In genomic region chr19:34523106-34523725, GRCm38 (mm10) we compare ENCODE assay signal across 23 mouse cellular contexts. TPM values are rescaled to one million over a fixed set of nuclear protein-coding genes. Genes with fewer than 3 reads are reported as not detected.
DNase-seq lines count a peak whose midpoint lies in the region; ATAC-seq and TF ChIP-seq lines count a peak whose summit lies in the region.
"Had no signal": no experiment of that assay in that cellular context is flagged by ENCODE, and none has a peak within 500 bp of the region (broad histone marks: within the 10 kb centered on the region; RNA-seq: fewer than 3 reads in every experiment).

No protein-coding gene starts in this region.

- no peak overlapping the region for H3K4me2 ChIP-seq in kidney, embryonic 16.5 days (replicated peaks; ENCODE audit: low read depth, low read length)
- H3K4me2 ChIP-seq in midbrain, embryonic 11.5 days, result no peak overlapping the region
- H3K4me2 ChIP-seq in midbrain, embryonic 15.5 days, result no peak overlapping the region
- H3K4me2 ChIP-seq: forebrain, embryonic 15.5 days; heart, embryonic 13.5 days; hindbrain, embryonic 13.5 days; liver, embryonic 11.5 days; stomach, embryonic 15.5 days had no signal

- no peak for TF ChIP-seq POLR2A in cortical plate, adult 2 months (IDR thresholded peaks at IDR 0.05; ENCODE audit: extremely low read depth, insufficient read depth, low read length)

- DNase-seq in kidney, adult 8-10 months, result peak; percentile 60 to 68
- peak; percentile 26 for DNase-seq in midbrain, embryonic 11.5 days (ENCODE audit: low spot score, missing footprints)
- DNase-seq in adipocyte (ENCODE audit: low spot score), result no peak
- DNase-seq in cerebellum, adult 18-20 months, result no peak
- DNase-seq: adrenal gland, postnatal 10 days; cerebellum, adult 9-11 months; gastrocnemius, postnatal 10 days; heart, postnatal 14 days; lung, adult 18-20 months; lung, postnatal 36 days; right cerebral cortex, postnatal 4 days; thymus, postnatal 25 days had no signal

- H3K27ac ChIP-seq in kidney, embryonic 16.5 days (ENCODE audit: low read length), result no peak overlapping the region
- H3K27ac ChIP-seq in midbrain, embryonic 11.5 days (ENCODE audit: low read depth, low read length), result no peak overlapping the region
- H3K27ac ChIP-seq in midbrain, embryonic 15.5 days, result no peak overlapping the region
- peak overlapping the region; percentile 86; the same call in 1 of the 2 replicates for H3K27ac ChIP-seq in cortical plate, adult 2 months (ENCODE audit: insufficient read depth, low read length)
- H3K27ac ChIP-seq: embryonic facial prominence, embryonic 10.5 days; forebrain, embryonic 15.5 days; heart, embryonic 13.5 days; hindbrain, embryonic 13.5 days; kidney, postnatal 0 days; stomach, embryonic 15.5 days had no signal

- TF ChIP-seq CTCF in cortical plate, adult 2 months (IDR thresholded peaks at IDR 0.05; ENCODE audit: extremely low read depth, insufficient read depth, low read length), result no peak

- H3K36me3 ChIP-seq in kidney, embryonic 16.5 days (ENCODE audit: insufficient read depth, low read length), result 0 out of 2 replicates have a peak, but pooled peaks cover 10% of the 10 kb centered on the region
- H3K36me3 ChIP-seq in midbrain, embryonic 11.5 days (ENCODE audit: control insufficient read depth, insufficient read depth, low read length), result no peaks in the 10 kb centered on the region; the same call in 1 of the 2 replicates
- H3K36me3 ChIP-seq in midbrain, embryonic 15.5 days (replicated peaks), result no peaks in the 10 kb centered on the region
- H3K36me3 ChIP-seq: forebrain, embryonic 15.5 days had no signal

- no peak overlapping the region for H3K4me3 ChIP-seq in kidney, embryonic 16.5 days (ENCODE audit: low read length)
- H3K4me3 ChIP-seq in midbrain, embryonic 11.5 days (ENCODE audit: low read depth, low read length), result no peak overlapping the region
- no peak overlapping the region for H3K4me3 ChIP-seq in midbrain, embryonic 15.5 days
- H3K4me3 ChIP-seq in cortical plate, adult 2 months (ENCODE audit: insufficient read depth, low read length), result no peak overlapping the region
- H3K4me3 ChIP-seq: embryonic facial prominence, embryonic 10.5 days; forebrain, embryonic 15.5 days; heart, embryonic 13.5 days; hindbrain, embryonic 13.5 days; stomach, embryonic 15.5 days had no signal

- H3K27me3 ChIP-seq in kidney, embryonic 16.5 days (ENCODE audit: insufficient read depth, low read length), result no peaks in the 10 kb centered on the region
- H3K27me3 ChIP-seq in midbrain, embryonic 11.5 days (ENCODE audit: control insufficient read depth, insufficient read depth, low read length), result no peaks in the 10 kb centered on the region
- no peaks in the 10 kb centered on the region for H3K27me3 ChIP-seq in midbrain, embryonic 15.5 days (replicated peaks)
- H3K27me3 ChIP-seq: forebrain, embryonic 15.5 days; heart, embryonic 13.5 days; hindbrain, embryonic 13.5 days; stomach, embryonic 15.5 days had no signal

- H3K9ac ChIP-seq in kidney, embryonic 16.5 days (replicated peaks; ENCODE audit: low read length), result no peak overlapping the region
- H3K9ac ChIP-seq in midbrain, embryonic 11.5 days (ENCODE audit: low read length), result no peak overlapping the region
- H3K9ac ChIP-seq in midbrain, embryonic 15.5 days, result no peak overlapping the region
- H3K9ac ChIP-seq: forebrain, embryonic 15.5 days; heart, embryonic 13.5 days; hindbrain, embryonic 13.5 days; stomach, embryonic 15.5 days had no signal

- no peaks in the 10 kb centered on the region for H3K9me3 ChIP-seq in kidney, embryonic 16.5 days (ENCODE audit: low read length)
- H3K9me3 ChIP-seq in midbrain, embryonic 11.5 days (ENCODE audit: control insufficient read depth, low read length), result no peaks in the 10 kb centered on the region
- H3K9me3 ChIP-seq in midbrain, embryonic 15.5 days, result no peaks in the 10 kb centered on the region
- H3K9me3 ChIP-seq: embryonic facial prominence, embryonic 10.5 days; forebrain, embryonic 15.5 days; heart, embryonic 13.5 days; hindbrain, embryonic 13.5 days; stomach, embryonic 15.5 days had no signal

- H3K4me1 ChIP-seq in kidney, embryonic 16.5 days (ENCODE audit: insufficient read depth, low read length), result peaks cover 7% of the 10 kb centered on the region
- peaks cover 3% of the 10 kb centered on the region; the same call in 1 of the 2 replicates for H3K4me1 ChIP-seq in midbrain, embryonic 11.5 days (ENCODE audit: control insufficient read depth, insufficient read depth, low read length)
- peaks cover 13% of the 10 kb centered on the region for H3K4me1 ChIP-seq in midbrain, embryonic 15.5 days
- H3K4me1 ChIP-seq in cortical plate, adult 2 months (ENCODE audit: control insufficient read depth, insufficient read depth, low read length), result peaks cover 7% of the 10 kb centered on the region; the same call in 1 of the 2 replicates

- WGBS in kidney, embryonic 16.5 days, result 88% methylated on average over 12 of the region's 12 CpGs
- 92% methylated on average over 12 of the region's 12 CpGs for WGBS in midbrain, embryonic 11.5 days
- WGBS in midbrain, embryonic 15.5 days, result 87% methylated on average over 12 of the region's 12 CpGs

- no peak for ATAC-seq in kidney, embryonic 16.5 days (ENCODE audit: low FRiP score, low TSS enrichment)
- no peak for ATAC-seq in midbrain, embryonic 11.5 days (ENCODE audit: low FRiP score)
- ATAC-seq in midbrain, embryonic 15.5 days (replicated peaks), result no peak
- ATAC-seq: activated CD4-positive, CD25-positive, alpha-beta regulatory T cell, adult 4 months; forebrain, embryonic 15.5 days had no signal

RNA-seq across cellular contexts. Expression of gene Lipa, which starts 4.1 kb away (rescaled TPM):
- 36.0 TPM in 2 replicates for polyA plus RNA-seq in kidney, embryonic 16.5 days (2015; fragmentation: Nextera tagmentation; extraction: Ambion mirVana)
- polyA plus RNA-seq in midbrain, embryonic 11.5 days (2014; fragmentation: Nextera tagmentation; extraction: Ambion mirVana), result 28.7 and 31.4 TPM in 2 replicates
- polyA plus RNA-seq in midbrain, embryonic 15.5 days (2015; fragmentation: Nextera tagmentation; extraction: Ambion mirVana), result 22.8 and 24.0 TPM in 2 replicates
- 15.6 and 17.8 TPM in 2 replicates for polyA plus RNA-seq in cortical plate, adult 2 months (2012; rRNA removed)

RNA-seq across cellular contexts. Expression of gene Ifit2, which starts 27.3 kb away (rescaled TPM):
- polyA plus RNA-seq in kidney, embryonic 16.5 days (2015; fragmentation: Nextera tagmentation; extraction: Ambion mirVana), result 11.5 and 11.8 TPM in 2 replicates
- polyA plus RNA-seq in midbrain, embryonic 11.5 days (2014; fragmentation: Nextera tagmentation; extraction: Ambion mirVana), result 4.7 and 5.0 TPM in 2 replicates
- 6.8 and 7.2 TPM in 2 replicates for polyA plus RNA-seq in midbrain, embryonic 15.5 days (2015; fragmentation: Nextera tagmentation; extraction: Ambion mirVana)
- polyA plus RNA-seq in cortical plate, adult 2 months (2012; rRNA removed), result 5.1 and 6.7 TPM in 2 replicates

RNA-seq across cellular contexts. Expression of gene Ch25h, which starts 48.3 kb away (rescaled TPM):
- 2.2 and 2.7 TPM in 2 replicates for polyA plus RNA-seq in kidney, embryonic 16.5 days (2015; fragmentation: Nextera tagmentation; extraction: Ambion mirVana)
- 0.61 and 0.66 TPM in 2 replicates for polyA plus RNA-seq in midbrain, embryonic 11.5 days (2014; fragmentation: Nextera tagmentation; extraction: Ambion mirVana)
- polyA plus RNA-seq in midbrain, embryonic 15.5 days (2015; fragmentation: Nextera tagmentation; extraction: Ambion mirVana), result 0.75 and 0.79 TPM in 2 replicates
- 1.2 and 2.4 TPM in 2 replicates for polyA plus RNA-seq in cortical plate, adult 2 months (2012; rRNA removed)
- polyA plus RNA-seq: activated CD4-positive, CD25-positive, alpha-beta regulatory T cell, adult 4 months had no signal

Comparison
In these comparisons a context has a peak if more than half of its experiments do, and no peak if none do; other contexts are left out.
1. DNase-seq: peak in kidney, adult 8-10 months (2 of 2) and midbrain, embryonic 11.5 days (single experiment); none in adipocyte (single experiment) and cerebellum, adult 18-20 months (0 of 2).